Mouse (Mus musculus): ENCODE measurements around the gene Vcl. TPM values are rescaled to one million over a fixed set of nuclear protein-coding genes. Genes with fewer than 3 reads are reported as not detected.

Gene Vcl
- 494 and 636 TPM in 2 replicates for polyA plus RNA-seq (2011; ENCODE audit: insufficient read length, low read depth, missing spikeins)

DNA sequence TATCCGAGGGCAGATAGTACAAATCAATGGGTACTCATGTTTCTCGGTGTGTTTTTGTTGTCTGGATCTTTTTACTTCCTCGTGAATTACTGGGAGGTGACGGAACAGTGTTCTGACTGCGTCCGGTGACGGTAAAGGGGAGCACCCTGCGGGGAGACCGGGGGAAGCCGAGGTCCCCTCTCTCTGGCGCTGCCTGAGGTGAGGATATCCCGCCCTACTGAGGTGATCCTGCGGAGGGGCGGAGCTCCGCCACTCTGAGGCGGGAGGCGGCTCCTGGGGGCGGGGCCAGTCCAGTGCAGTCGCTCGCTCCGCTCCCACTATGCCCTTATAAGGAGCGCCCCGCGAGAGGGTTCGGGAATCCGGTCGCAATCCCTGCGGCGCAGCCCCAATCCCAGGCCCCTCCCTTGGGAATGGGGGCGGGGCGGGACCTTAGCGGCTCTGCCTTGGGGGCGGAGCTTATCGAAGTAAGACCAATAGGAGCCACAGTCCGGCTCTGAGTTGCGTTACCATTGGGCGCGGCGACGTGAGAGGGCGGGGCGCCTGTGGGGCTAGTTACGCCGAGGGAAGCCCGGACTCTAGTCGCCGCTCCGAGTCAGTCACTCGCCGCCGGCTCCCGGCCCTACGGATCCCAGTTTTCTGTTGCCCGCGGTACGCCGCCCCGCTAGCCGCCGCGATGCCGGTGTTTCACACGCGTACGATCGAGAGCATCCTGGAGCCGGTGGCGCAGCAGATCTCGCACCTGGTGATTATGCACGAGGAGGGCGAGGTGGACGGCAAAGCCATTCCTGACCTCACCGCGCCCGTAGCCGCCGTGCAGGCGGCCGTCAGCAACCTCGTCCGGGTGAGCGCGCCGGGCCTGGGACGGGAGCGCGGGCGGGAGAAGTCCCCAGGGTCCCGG is at the start of gene Vcl:
TSS of gene Vcl (plus strand) at position 551 of the 898 bp plus-strand sequence.
- Histone ChIP-seq H3K4me1 (ENCODE audit: control insufficient read depth, insufficient read depth, low read length) (peaks cover 3% of the 10 kb centered on the region), H3K27ac (ENCODE audit: insufficient read depth, low read length) (peak within 1 kb of the TSS; percentile 86), H3K4me3 (ENCODE audit: insufficient read depth, low read length) (peak within 1 kb of the TSS; percentile 76)
- TF ChIP-seq POLR2A (IDR thresholded peaks at IDR 0.05; ENCODE audit: low read depth, low read length) (peak; percentile 99), CTCF (IDR thresholded peaks at IDR 0.05; ENCODE audit: borderline replicate concordance, insufficient read depth, low read length) (no peak)

DNA sequence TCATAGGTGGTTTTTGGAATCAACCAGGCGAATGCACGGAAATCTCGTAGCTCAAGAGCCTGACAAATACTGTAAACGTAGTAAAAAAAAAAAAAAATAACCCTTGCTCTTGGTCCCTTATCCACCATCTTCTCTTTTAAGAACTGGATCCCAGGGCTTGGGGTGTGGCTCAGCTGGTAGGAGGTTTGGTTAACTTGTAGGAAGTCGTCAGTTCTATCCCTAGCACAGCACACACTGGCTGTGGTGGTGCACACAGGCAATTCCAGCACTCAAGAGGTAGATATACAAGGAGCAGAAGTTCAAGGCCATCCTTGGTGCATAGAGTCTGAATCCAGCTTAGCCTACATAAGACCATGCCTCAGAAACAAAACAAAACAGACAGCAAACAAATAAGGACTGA is 44.5 kb upstream of the Vcl start:
- TF ChIP-seq CTCF (IDR thresholded peaks at IDR 0.05; ENCODE audit: borderline replicate concordance, insufficient read depth, low read length): no peak
- no peak for TF ChIP-seq POLR2A (IDR thresholded peaks at IDR 0.05; ENCODE audit: low read depth, low read length)
- H3K4me3 ChIP-seq (ENCODE audit: insufficient read depth, low read length): no peak overlapping the region
- peak overlapping the region; percentile 81 for H3K27ac ChIP-seq (ENCODE audit: insufficient read depth, low read length)
- H3K4me1 ChIP-seq (ENCODE audit: control insufficient read depth, insufficient read depth, low read length): peaks cover 14% of the 10 kb centered on the region; the same call in 1 of the 2 replicates

DNA sequence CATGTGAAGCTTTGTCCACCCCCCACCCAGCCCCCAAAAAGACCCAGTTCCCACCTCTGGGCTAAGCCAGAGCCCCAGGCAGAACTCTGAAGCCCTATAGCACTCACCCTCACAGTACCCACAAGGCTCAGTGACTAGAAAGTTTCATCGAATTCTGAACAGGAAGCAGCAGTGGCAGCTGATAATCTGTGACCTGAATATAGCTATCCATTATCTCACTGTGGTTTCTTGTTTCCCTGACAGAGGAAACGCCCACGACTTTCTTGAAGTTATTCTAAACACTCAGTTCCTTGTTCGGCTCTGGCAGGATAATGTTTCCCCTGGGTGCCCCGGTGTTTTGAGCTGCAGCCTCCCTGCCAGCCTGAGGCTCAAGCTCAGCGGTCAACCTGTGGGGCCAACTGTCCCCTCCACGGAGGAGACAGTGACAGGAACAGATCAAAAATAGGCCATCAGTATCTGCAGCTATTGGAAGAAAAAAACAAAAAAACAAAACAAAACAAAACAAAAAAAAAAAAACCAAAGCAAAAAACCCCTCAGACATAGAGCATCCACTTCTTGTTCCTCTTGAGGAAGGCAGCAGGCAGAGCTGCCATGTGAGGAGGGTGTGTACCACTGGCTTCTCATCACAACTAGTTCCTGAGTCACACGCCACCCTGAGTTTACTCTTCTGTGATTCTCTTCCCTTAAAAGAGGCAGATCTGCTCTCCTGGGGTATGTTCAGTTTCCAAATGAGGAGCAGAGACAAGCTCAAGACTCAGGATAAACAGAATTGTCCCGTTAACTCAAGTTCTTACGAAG is 43.9 kb upstream of the Vcl start:
- H3K4me1 ChIP-seq (ENCODE audit: control insufficient read depth, insufficient read depth, low read length): peaks cover 14% of the 10 kb centered on the region; the same call in 1 of the 2 replicates
- H3K27ac ChIP-seq (ENCODE audit: insufficient read depth, low read length): peak overlapping the region; percentile 81
- H3K4me3 ChIP-seq (ENCODE audit: insufficient read depth, low read length): no peak overlapping the region
- TF ChIP-seq POLR2A (IDR thresholded peaks at IDR 0.05; ENCODE audit: low read depth, low read length) (no peak), CTCF (IDR thresholded peaks at IDR 0.05; ENCODE audit: borderline replicate concordance, insufficient read depth, low read length) (no peak)

DNA sequence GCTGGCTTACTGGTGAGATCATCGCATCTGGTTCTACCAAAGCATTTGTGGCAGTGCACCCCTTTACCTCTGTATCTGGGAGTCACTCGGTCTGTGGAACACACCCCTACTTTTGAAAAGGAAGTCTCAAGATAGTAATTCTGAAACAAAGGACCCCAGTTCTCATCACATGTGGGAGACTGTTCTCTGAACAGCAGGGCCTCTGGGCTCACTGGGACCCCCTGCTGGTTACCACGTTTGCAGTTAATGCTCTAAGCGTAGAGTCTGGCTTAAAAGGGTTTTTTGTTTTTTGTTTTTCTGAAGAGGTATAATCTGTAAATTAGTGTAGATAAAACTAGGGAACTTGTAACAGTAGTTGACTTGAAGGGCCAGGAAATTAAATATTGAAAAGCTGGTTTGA is 42.9 kb upstream of the Vcl start:
- TF ChIP-seq CTCF (IDR thresholded peaks at IDR 0.05; ENCODE audit: borderline replicate concordance, insufficient read depth, low read length): no peak
- TF ChIP-seq POLR2A (IDR thresholded peaks at IDR 0.05; ENCODE audit: low read depth, low read length): no peak
- H3K4me3 ChIP-seq (ENCODE audit: insufficient read depth, low read length): no peak overlapping the region
- peaks cover 10% of the 10 kb centered on the region for H3K4me1 ChIP-seq (ENCODE audit: control insufficient read depth, insufficient read depth, low read length)
- peak overlapping the region; percentile 81 for H3K27ac ChIP-seq (ENCODE audit: insufficient read depth, low read length)

DNA sequence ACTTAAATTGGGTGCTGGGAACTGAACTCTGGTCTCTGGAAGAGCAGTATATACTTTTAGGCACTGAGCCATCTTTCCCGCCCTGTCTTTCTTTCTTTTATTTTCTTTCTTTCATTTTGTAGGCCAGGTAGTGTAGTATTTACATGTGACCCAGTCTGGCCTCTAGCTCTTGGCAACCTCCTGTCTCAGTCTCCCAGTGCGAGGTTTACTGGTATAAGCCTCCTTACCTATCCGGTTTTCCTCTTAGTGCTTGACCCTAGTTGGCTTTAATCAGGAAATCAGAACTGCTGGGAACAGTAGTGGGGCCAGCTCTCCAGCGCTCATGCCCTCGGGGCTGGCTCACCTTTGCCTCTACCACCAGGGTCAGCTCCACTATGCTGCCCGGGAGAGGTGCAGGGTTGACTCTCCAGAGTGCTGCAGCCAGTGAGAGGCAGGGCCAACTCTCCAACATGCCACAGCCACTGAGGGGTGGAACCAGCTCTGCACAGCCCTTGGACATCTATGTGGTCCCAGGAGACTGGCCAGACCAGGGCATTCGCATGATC is 41.6 kb upstream of the Vcl start:
- no peak overlapping the region for H3K27ac ChIP-seq (ENCODE audit: insufficient read depth, low read length)
- no peak overlapping the region for H3K4me3 ChIP-seq (ENCODE audit: insufficient read depth, low read length)
- TF ChIP-seq POLR2A (IDR thresholded peaks at IDR 0.05; ENCODE audit: low read depth, low read length) (no peak), CTCF (IDR thresholded peaks at IDR 0.05; ENCODE audit: borderline replicate concordance, insufficient read depth, low read length) (no peak)
- H3K4me1 ChIP-seq (ENCODE audit: control insufficient read depth, insufficient read depth, low read length): peaks cover 16% of the 10 kb centered on the region

DNA sequence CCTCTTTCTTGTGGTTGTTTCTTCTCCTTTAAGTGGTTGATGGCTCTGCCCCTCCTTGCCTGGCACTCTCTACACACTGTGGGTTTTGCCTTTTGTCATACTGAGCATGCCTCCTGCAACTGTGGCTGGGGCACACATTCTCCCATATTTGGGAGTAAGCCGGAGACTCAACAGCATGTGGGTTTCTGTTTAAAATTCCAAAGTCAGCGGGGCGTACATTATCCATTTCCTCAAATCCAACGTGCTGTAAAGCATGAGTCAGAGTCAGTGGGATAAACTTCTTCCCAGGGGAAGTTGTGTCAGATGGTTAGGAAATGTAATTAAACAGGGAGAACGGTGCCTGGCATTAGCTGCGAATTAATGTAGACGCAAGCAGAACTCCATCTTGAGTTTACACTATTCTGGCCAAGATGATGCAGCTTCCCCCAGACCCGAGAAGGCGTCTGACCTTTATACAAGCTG is 37.2 kb upstream of the Vcl start:
- peak overlapping the region; percentile 100 for H3K27ac ChIP-seq (ENCODE audit: insufficient read depth, low read length)
- H3K4me3 ChIP-seq (ENCODE audit: insufficient read depth, low read length): no peak overlapping the region
- TF ChIP-seq POLR2A (IDR thresholded peaks at IDR 0.05; ENCODE audit: low read depth, low read length): peak; percentile 14; the same call in 1 of the 2 replicates
- TF ChIP-seq CTCF (IDR thresholded peaks at IDR 0.05; ENCODE audit: borderline replicate concordance, insufficient read depth, low read length): no peak
- peaks cover 19% of the 10 kb centered on the region for H3K4me1 ChIP-seq (ENCODE audit: control insufficient read depth, insufficient read depth, low read length)

DNA sequence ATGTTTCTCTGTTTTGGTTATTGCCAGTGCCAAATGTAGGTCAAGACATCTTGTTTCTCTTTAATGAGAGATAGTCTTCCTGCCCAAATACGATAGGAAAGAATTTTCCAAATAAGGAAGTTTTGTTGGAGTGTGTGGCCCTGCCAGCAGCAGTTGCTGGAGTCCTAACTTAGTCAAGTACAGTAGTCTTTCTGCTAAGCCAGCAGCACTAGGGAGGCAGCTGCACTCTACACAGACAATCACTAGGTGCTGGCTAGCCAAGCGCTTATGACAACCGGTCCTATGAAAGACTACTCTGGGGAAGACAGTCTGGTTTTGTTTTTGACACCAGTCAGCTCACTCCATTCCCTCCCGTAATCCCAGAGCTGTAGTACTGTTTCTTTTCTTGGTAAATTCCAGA is 35.4 kb upstream of the Vcl start:
- H3K4me1 ChIP-seq (ENCODE audit: control insufficient read depth, insufficient read depth, low read length): peaks cover 19% of the 10 kb centered on the region
- no peak for TF ChIP-seq CTCF (IDR thresholded peaks at IDR 0.05; ENCODE audit: borderline replicate concordance, insufficient read depth, low read length)
- TF ChIP-seq POLR2A (IDR thresholded peaks at IDR 0.05; ENCODE audit: low read depth, low read length): peak; percentile 60
- peak overlapping the region; percentile 100 for H3K27ac ChIP-seq (ENCODE audit: insufficient read depth, low read length)
- no peak overlapping the region for H3K4me3 ChIP-seq (ENCODE audit: insufficient read depth, low read length)

DNA sequence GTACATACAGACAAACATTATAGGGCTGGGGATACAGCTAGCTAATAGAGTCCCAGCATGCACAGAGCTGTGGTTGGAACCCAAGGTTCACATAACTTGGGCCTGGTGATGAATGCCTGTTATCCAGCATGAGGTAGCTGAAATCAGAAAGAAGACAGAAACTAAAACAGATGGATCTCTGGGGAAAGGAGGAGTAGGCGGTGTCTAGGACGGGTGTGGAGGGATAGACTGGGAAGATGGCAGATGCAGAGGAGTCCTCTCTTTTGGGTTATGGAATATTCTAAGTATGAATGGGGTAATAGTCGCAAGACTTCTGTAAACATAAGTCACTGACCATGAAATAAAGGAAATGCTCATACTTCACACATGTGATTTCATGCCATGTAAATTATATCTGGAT is 27.9 kb upstream of the Vcl start:
- H3K27ac ChIP-seq (ENCODE audit: insufficient read depth, low read length): no peak overlapping the region
- no peak for TF ChIP-seq CTCF (IDR thresholded peaks at IDR 0.05; ENCODE audit: borderline replicate concordance, insufficient read depth, low read length)
- TF ChIP-seq POLR2A (IDR thresholded peaks at IDR 0.05; ENCODE audit: low read depth, low read length): no peak
- H3K4me3 ChIP-seq (ENCODE audit: insufficient read depth, low read length): no peak overlapping the region
- peaks cover 7% of the 10 kb centered on the region; the same call in 1 of the 2 replicates for H3K4me1 ChIP-seq (ENCODE audit: control insufficient read depth, insufficient read depth, low read length)

DNA sequence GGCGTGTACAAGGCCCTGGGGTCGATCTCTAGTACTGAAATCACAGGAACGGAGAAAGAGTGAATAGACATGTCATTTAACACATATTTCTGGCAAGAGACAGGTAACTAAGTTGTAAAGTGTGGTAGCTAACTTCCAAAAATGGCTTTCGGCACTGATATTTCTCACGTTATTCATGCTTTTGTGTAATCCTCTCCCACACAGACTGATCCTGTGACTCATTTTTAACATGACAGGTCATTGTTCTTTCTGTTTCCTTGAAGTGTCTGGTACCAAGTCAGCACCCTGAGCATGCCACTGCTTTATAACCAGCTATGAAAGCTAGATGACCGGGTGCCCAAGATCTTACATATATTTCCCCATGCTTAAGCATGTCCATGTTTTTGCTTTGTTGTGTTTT is 26.1 kb upstream of the Vcl start:
- Histone ChIP-seq H3K4me1 (ENCODE audit: control insufficient read depth, insufficient read depth, low read length) (peaks cover 7% of the 10 kb centered on the region; the same call in 1 of the 2 replicates), H3K4me3 (ENCODE audit: insufficient read depth, low read length) (no peak overlapping the region), H3K27ac (ENCODE audit: insufficient read depth, low read length) (peak overlapping the region; percentile 81)
- TF ChIP-seq CTCF (IDR thresholded peaks at IDR 0.05; ENCODE audit: borderline replicate concordance, insufficient read depth, low read length): no peak
- 0 out of 2 replicates have a peak, but pooled peaks have one; percentile 16 for TF ChIP-seq POLR2A (IDR thresholded peaks at IDR 0.05; ENCODE audit: low read depth, low read length)

All from embryonic fibroblast, embryonic 13.5 days (primary cell).